Mouse (Mus musculus) hindbrain, embryonic 11.5 days (tissue): Measurements from ENCODE around the gene Smyd3. TPM values are rescaled to one million over a fixed set of nuclear protein-coding genes. Genes with fewer than 3 reads are reported as not detected.

Source experiments
- ATAC-seq: fragments of 200-750 bp; cut with Nextera tagmentation; 2 replicates; pipeline ENCODE4 v1.8.0; 2017; ENCODE audit warnings: mild to moderate bottlenecking, moderate TSS enrichment, moderate library complexity; ENCODE audit not compliant: low FRiP score
- DNase-seq: peaks from one replicate; pipeline ENCODE4 v3.0.0-alpha.2; 2015; ENCODE audit warnings: low spot score
- H3K27ac ChIP-seq: fragments of 300-500 bp; sonication (generic); 2 replicates; pipeline ENCODE4 v1.5.1; 2014; ENCODE audit warnings: mild to moderate bottlenecking, low read depth, low read length
- H3K27me3 ChIP-seq: fragments of 300-500 bp; sonication (generic); 2 replicates; pipeline ENCODE4 v1.6.1; 2014; ENCODE audit warnings: mild to moderate bottlenecking, low read length, moderate library complexity, mixed read lengths; ENCODE audit not compliant: control insufficient read depth, insufficient read depth
- H3K36me3 ChIP-seq: fragments of 300-500 bp; sonication (generic); 2 replicates; pipeline ENCODE4 v1.6.1; 2014; ENCODE audit warnings: mild to moderate bottlenecking, low read length, moderate library complexity, mixed read lengths; ENCODE audit not compliant: control insufficient read depth, insufficient read depth
- H3K4me1 ChIP-seq: fragments of 300-500 bp; sonication (generic); replicated peaks from 2 replicates; pipeline ENCODE4 v1.6.1; 2014; ENCODE audit warnings: low read length, mixed read lengths; ENCODE audit not compliant: control insufficient read depth, insufficient read depth
- H3K4me2 ChIP-seq: fragments of 300-500 bp; sonication (generic); replicated peaks from 2 replicates; pipeline ENCODE4 v1.6.1; 2014; ENCODE audit warnings: mild to moderate bottlenecking, low read depth, low read length
- H3K4me3 ChIP-seq: fragments of 300-500 bp; sonication (generic); 2 replicates; pipeline ENCODE4 v1.5.1; 2014; ENCODE audit warnings: low read depth, low read length
- H3K9ac ChIP-seq: fragments of 300-500 bp; sonication (generic); 2 replicates; pipeline ENCODE4 v1.6.1; 2014; ENCODE audit warnings: low read depth, low read length
- H3K9me3 ChIP-seq: fragments of 300-500 bp; sonication (generic); 2 replicates; pipeline ENCODE4 v1.6.1; 2016; ENCODE audit warnings: low read length; ENCODE audit not compliant: control insufficient read depth
- WGBS: fragments of 180-500 bp; shearing (Covaris S2); extraction: QIAGEN DNeasy Blood & Tissue Kit; methylation state at CpG from one replicate; pipeline ENCODE4 v1.1.7; 2014; 5-methylcytosine and 5-hydroxymethylcytosine counted together
- polyA plus RNA-seq: library from polyadenylated mRNA; unstranded; fragments of >200 nt; fragmentation: Nextera tagmentation; extraction: Ambion mirVana; gene quantifications from 2 replicates; pipeline ENCODE4 v1.2.1, GENCODE M21; 2014

The Smyd3 gene
- polyA plus RNA-seq, 1 experiment from 2014 or later, result 16.9 TPM

GRCm38 (mm10) chr1:179361481-179362466 lies 156.1 kb downstream of the Smyd3 start:
- H3K4me2 ChIP-seq, result no peak overlapping the region
- no peaks in the 10 kb centered on the region for H3K27me3 ChIP-seq
- H3K4me1 ChIP-seq, result no peaks in the 10 kb centered on the region
- no peaks in the 10 kb centered on the region for H3K9me3 ChIP-seq
- H3K27ac ChIP-seq, result no peak overlapping the region
- ATAC-seq, result no peak
- no peak overlapping the region for H3K4me3 ChIP-seq
- DNase-seq, result no peak
- no peaks in the 10 kb centered on the region for H3K36me3 ChIP-seq
- no peak overlapping the region for H3K9ac ChIP-seq
- WGBS, result 75% methylated on average over 8 of the region's 8 CpGs

- ATAC-seq (no peak), DNase-seq (no peak)
- Histone ChIP-seq H3K4me1 (no peaks in the 10 kb centered on the region), H3K9me3 (no peaks in the 10 kb centered on the region), H3K36me3 (no peaks in the 10 kb centered on the region), H3K27ac (no peak overlapping the region), H3K27me3 (no peaks in the 10 kb centered on the region), H3K4me3 (no peak overlapping the region), H3K9ac (no peak overlapping the region), H3K4me2 (no peak overlapping the region)
- 89% methylated on average over 2 of the region's 2 CpGs for WGBS
Measured at GRCm38 (mm10) chr1:179357111-179357510, 160.7 kb downstream of the Smyd3 start.

GRCm38 (mm10) chr1:179354250-179354649 lies 163.6 kb downstream of the Smyd3 start:
- Histone ChIP-seq H3K4me3 (no peak overlapping the region), H3K9me3 (no peaks in the 10 kb centered on the region), H3K9ac (no peak overlapping the region), H3K36me3 (no peaks in the 10 kb centered on the region), H3K4me1 (no peaks in the 10 kb centered on the region), H3K27me3 (no peaks in the 10 kb centered on the region), H3K27ac (no peak overlapping the region), H3K4me2 (no peak overlapping the region)
- ATAC-seq, result no peak
- 89% methylated on average over 6 of the region's 6 CpGs for WGBS
- no peak for DNase-seq

GRCm38 (mm10) chr1:179345318-179345925 lies 172.4 kb downstream of the Smyd3 start:
- H3K9ac ChIP-seq, result no peak overlapping the region
- 47% methylated on average over 2 of the region's 2 CpGs for WGBS
- no peak overlapping the region for H3K4me3 ChIP-seq
- ATAC-seq (peak; percentile 71), DNase-seq (no peak)
- H3K36me3 ChIP-seq, result no peaks in the 10 kb centered on the region
- H3K27me3 ChIP-seq, result no peaks in the 10 kb centered on the region
- H3K4me1 ChIP-seq, result no peaks in the 10 kb centered on the region
- H3K9me3 ChIP-seq, result no peaks in the 10 kb centered on the region
- H3K27ac ChIP-seq, result no peak overlapping the region
- H3K4me2 ChIP-seq, result no peak overlapping the region

GRCm38 (mm10) chr1:179343426-179343825 lies 174.4 kb downstream of the Smyd3 start:
- no peak for ATAC-seq
- Histone ChIP-seq H3K36me3 (no peaks in the 10 kb centered on the region), H3K9ac (no peak overlapping the region), H3K4me2 (no peak overlapping the region), H3K4me3 (no peak overlapping the region), H3K27ac (no peak overlapping the region), H3K4me1 (no peaks in the 10 kb centered on the region), H3K9me3 (no peaks in the 10 kb centered on the region), H3K27me3 (no peaks in the 10 kb centered on the region)
- WGBS, result 89% methylated on average over 17 of the region's 17 CpGs
- no peak for DNase-seq

- WGBS, result 36% methylated on average over 1 of the region's 1 CpGs
- H3K9ac ChIP-seq, result no peak overlapping the region
- H3K27ac ChIP-seq, result no peak overlapping the region
- H3K4me1 ChIP-seq, result no peaks in the 10 kb centered on the region
- no peak for ATAC-seq
- H3K4me2 ChIP-seq, result no peak overlapping the region
- no peak overlapping the region for H3K4me3 ChIP-seq
- H3K9me3 ChIP-seq, result no peaks in the 10 kb centered on the region
- no peaks in the 10 kb centered on the region for H3K27me3 ChIP-seq
- H3K36me3 ChIP-seq, result no peaks in the 10 kb centered on the region
- no peak for DNase-seq
Measured at GRCm38 (mm10) chr1:179341589-179341988, 176.3 kb downstream of the Smyd3 start.

- H3K9me3 ChIP-seq, result no peaks in the 10 kb centered on the region
- no peak overlapping the region for H3K9ac ChIP-seq
- DNase-seq (no peak), ATAC-seq (no peak)
- no peaks in the 10 kb centered on the region for H3K27me3 ChIP-seq
- no peak overlapping the region for H3K4me2 ChIP-seq
- 87% methylated on average over 3 of the region's 3 CpGs for WGBS
- no peaks in the 10 kb centered on the region for H3K4me1 ChIP-seq
- no peak overlapping the region for H3K4me3 ChIP-seq
- H3K27ac ChIP-seq, result no peak overlapping the region
- no peaks in the 10 kb centered on the region for H3K36me3 ChIP-seq
Measured at GRCm38 (mm10) chr1:179339066-179339465, 178.8 kb downstream of the Smyd3 start.

- 92% methylated on average over 5 of the region's 5 CpGs for WGBS
- no peak overlapping the region for H3K9ac ChIP-seq
- H3K4me2 ChIP-seq, result no peak overlapping the region
- DNase-seq (no peak), ATAC-seq (no peak)
- no peaks in the 10 kb centered on the region for H3K9me3 ChIP-seq
- H3K27ac ChIP-seq, result no peak overlapping the region
- no peaks in the 10 kb centered on the region for H3K27me3 ChIP-seq
- no peaks in the 10 kb centered on the region for H3K36me3 ChIP-seq
- H3K4me1 ChIP-seq, result no peaks in the 10 kb centered on the region
- H3K4me3 ChIP-seq, result no peak overlapping the region
Measured at GRCm38 (mm10) chr1:179337529-179337928, 180.3 kb downstream of the Smyd3 start.

GRCm38 (mm10) chr1:179326965-179327308 lies 190.9 kb downstream of the Smyd3 start:
- Histone ChIP-seq H3K9ac (no peak overlapping the region), H3K4me1 (peaks cover 2% of the 10 kb centered on the region; the same call in 1 of the 2 replicates), H3K27me3 (no peaks in the 10 kb centered on the region), H3K4me2 (no peak overlapping the region), H3K27ac (no peak overlapping the region), H3K9me3 (no peaks in the 10 kb centered on the region), H3K36me3 (no peaks in the 10 kb centered on the region), H3K4me3 (no peak overlapping the region)
- 91% methylated on average over 3 of the region's 3 CpGs for WGBS
- ATAC-seq, result no peak
- DNase-seq, result no peak
